Mouse (Mus musculus): Measurements from ENCODE around the gene Tssk3.

- TF ChIP-seq CTCF (IDR thresholded peaks at IDR 0.05; ENCODE audit: low read depth, low read length) (no peak), POLR2A (IDR thresholded peaks at IDR 0.05; ENCODE audit: borderline replicate concordance, low read depth, low read length) (no peak)
Observed at GRCm38 (mm10) chr4:129509650-129510049, 18.8 kb upstream of the Tssk3 start.

Data from bone marrow macrophage, adult 2 months (primary cell).